Mouse (Mus musculus) CH12.LX (cell line): Measurements from ENCODE around the gene Srp14. TPM values are rescaled to one million over a fixed set of nuclear protein-coding genes. Genes with fewer than 3 reads are reported as not detected.
A peak's percentile ranks its signal among the peaks of the same experiment; 100 is the strongest.

Experiments
- DNase-seq: peaks from one replicate; pipeline ENCODE4 v3.0.0-alpha.2; 2013; ENCODE audit errors: extremely low read depth
- H3K27ac ChIP-seq: 2 replicates; pipeline ENCODE4 v1.5.1; 2012; ENCODE audit warnings: low read depth, mild to moderate bottlenecking, control low read depth, moderate library complexity; ENCODE audit not compliant: insufficient read depth
- H3K27me3 ChIP-seq: replicated peaks from 2 replicates; pipeline ENCODE3; 2012; ENCODE audit warnings: inconsistent platforms
- H3K36me3 ChIP-seq, 2 experiments: replicated peaks in 1 of 2; 2 replicates each; pipeline versions ENCODE3 to v1.6.1; 2012; ENCODE audit warnings: inconsistent platforms in 1 of 2, low read length in 1 of 2, mild to moderate bottlenecking in 1 of 2, mixed read lengths in 1 of 2, moderate library complexity in 1 of 2; ENCODE audit not compliant: control insufficient read depth in 1 of 2, insufficient read depth in 1 of 2
- H3K4me1 ChIP-seq, 2 experiments: 2 replicates each; pipeline ENCODE4 v1.6.1; 2012; ENCODE audit warnings: inconsistent platforms in 1 of 2, moderate library complexity in 1 of 2; ENCODE audit not compliant: insufficient read depth in 2 of 2, control insufficient read depth in 1 of 2
- H3K4me2 ChIP-seq: 2 replicates; pipeline ENCODE4 v1.6.1; 2012; ENCODE audit warnings: low read depth, mild to moderate bottlenecking, control low read depth; ENCODE audit not compliant: poor library complexity, insufficient read depth, severe bottlenecking
- H3K4me3 ChIP-seq, 3 experiments: fragments of 150-350 bp in 1 of 3; sonication (generic) in 1 of 3; replicated peaks in 1 of 3; 2 replicates each; pipeline versions ENCODE3 to v1.5.1; 2011 to 2012; ENCODE audit warnings: low read depth in 2 of 3, low read length in 2 of 3, mild to moderate bottlenecking in 2 of 3, moderate library complexity in 2 of 3, control low read depth in 1 of 3, improper control_type of control experiment in 1 of 3, inconsistent platforms in 1 of 3, mixed read lengths in 1 of 3; ENCODE audit not compliant: poor library complexity in 1 of 3
- H3K79me2 ChIP-seq: replicated peaks from 2 replicates; pipeline ENCODE4 v1.6.1; 2012; ENCODE audit warnings: mild to moderate bottlenecking, moderate library complexity; ENCODE audit not compliant: control insufficient read depth, poor library complexity, insufficient read depth, severe bottlenecking; ENCODE audit errors: extremely low read depth
- H3K9ac ChIP-seq: 2 replicates; pipeline ENCODE4 v1.6.1; 2012; ENCODE audit warnings: low read depth, mild to moderate bottlenecking, control low read depth, moderate library complexity; ENCODE audit not compliant: insufficient read depth
- H3K9me3 ChIP-seq: replicated peaks from 2 replicates; pipeline ENCODE3; 2012; ENCODE audit warnings: low read length, inconsistent platforms, mixed read lengths
- BHLHE40 ChIP-seq: IDR thresholded peaks from 2 replicates; pipeline ENCODE4 v1.6.1; 2011; ENCODE audit warnings: mild to moderate bottlenecking, low read depth, low read length, improper control_type of control experiment
- CHD1 ChIP-seq: IDR thresholded peaks from 2 replicates; pipeline ENCODE4 v1.6.1; 2012; ENCODE audit warnings: low read depth, low read length, improper control_type of control experiment, inconsistent platforms
- CHD2 ChIP-seq: IDR thresholded peaks from 2 replicates; pipeline ENCODE4 v1.6.1; 2011; ENCODE audit warnings: low read length, improper control_type of control experiment
- EP300 ChIP-seq: IDR thresholded peaks from 2 replicates; pipeline ENCODE4 v1.6.1; 2011; ENCODE audit warnings: low read length, improper control_type of control experiment
- ETS1 ChIP-seq: conservative IDR thresholded peaks from 2 replicates; pipeline ENCODE4 v1.6.1; 2012; ENCODE audit warnings: low read depth, mild to moderate bottlenecking, inconsistent platforms, low read length, improper control_type of control experiment, moderate library complexity
- HCFC1 ChIP-seq: IDR thresholded peaks from 2 replicates; pipeline ENCODE4 v1.6.1; 2012; ENCODE audit warnings: low read depth, mild to moderate bottlenecking, inconsistent platforms, low read length, improper control_type of control experiment
- IRF4 ChIP-seq: IDR thresholded peaks from 2 replicates; pipeline ENCODE4 v1.6.1; 2014; ENCODE audit warnings: low read depth, mild to moderate bottlenecking, inconsistent platforms, low read length, improper control_type of control experiment
- JUN ChIP-seq: IDR thresholded peaks from 2 replicates; pipeline ENCODE4 v1.6.1; 2011; ENCODE audit warnings: low read depth, mild to moderate bottlenecking, low read length, improper control_type of control experiment, moderate library complexity; ENCODE audit not compliant: insufficient read depth
- JUND ChIP-seq: conservative IDR thresholded peaks from 2 replicates; pipeline ENCODE4 v1.6.1; 2011; ENCODE audit warnings: low read depth, low read length, improper control_type of control experiment
- MAFK ChIP-seq: IDR thresholded peaks from 2 replicates; pipeline ENCODE4 v1.6.1; 2011; ENCODE audit warnings: low read length, improper control_type of control experiment; ENCODE audit not compliant: insufficient replicate concordance
- MAZ ChIP-seq: IDR thresholded peaks from 2 replicates; pipeline ENCODE4 v1.6.1; 2012; ENCODE audit warnings: low read depth, mild to moderate bottlenecking, inconsistent platforms, low read length, improper control_type of control experiment, moderate library complexity
- MEF2A ChIP-seq: IDR thresholded peaks from 2 replicates; pipeline ENCODE4 v1.6.1; 2014; ENCODE audit warnings: low read depth, mild to moderate bottlenecking, inconsistent platforms, low read length, improper control_type of control experiment, borderline replicate concordance
- MYC ChIP-seq: IDR thresholded peaks from 2 replicates; pipeline ENCODE4 v1.6.1; 2011; ENCODE audit warnings: low read depth, mild to moderate bottlenecking, improper control_type of control experiment, low read length
- PAX5 ChIP-seq: IDR thresholded peaks from 2 replicates; pipeline ENCODE4 v1.6.1; 2012; ENCODE audit warnings: low read length, inconsistent platforms, mixed read lengths
- TBP ChIP-seq: conservative IDR thresholded peaks from 2 replicates; pipeline ENCODE4 v1.6.1; 2011; ENCODE audit warnings: low read depth, low read length, improper control_type of control experiment
- TCF12 ChIP-seq: IDR thresholded peaks from 2 replicates; pipeline ENCODE4 v1.6.1; 2014; ENCODE audit warnings: low read depth, mild to moderate bottlenecking, inconsistent platforms, low read length, improper control_type of control experiment
- USF1 ChIP-seq: IDR thresholded peaks from 2 replicates; pipeline ENCODE4 v1.6.1; 2014; ENCODE audit warnings: low read depth, mild to moderate bottlenecking, inconsistent platforms, low read length, improper control_type of control experiment
- ZNF384 ChIP-seq: IDR thresholded peaks from 2 replicates; pipeline ENCODE4 v1.6.1; 2012; ENCODE audit warnings: low read depth, low read length, improper control_type of control experiment, inconsistent platforms
- dilution Hi-C: fragments of 300-500 bp; cut with MboI; formaldehyde crosslinking; loops from 2 replicates; pipeline ENCODE4 v1.14.3; 2020; ENCODE audit warnings: low sequenced_read_pairs; ENCODE audit not compliant: extremely low pct_unique_long_range_greater_than_20kb, extremely low pct_ligation_motif_present
- in situ Hi-C: fragments of 300-500 bp; cut with MboI; formaldehyde crosslinking; loops from 3 replicates; pipeline ENCODE4 v1.14.3; 2019; ENCODE audit warnings: low sequenced_read_pairs, low pct_ligation_motif_present, low pct_unique_long_range_greater_than_20kb, mixed read lengths
- polyA plus RNA-seq: library from polyadenylated mRNA; unstranded; fragments of >175 nt; gene quantifications from 2 replicates; pipeline ENCODE4 v1.2.1, GENCODE M21; 2012; ENCODE audit warnings: low read depth; ENCODE audit not compliant: insufficient read length
- total RNA-seq, 2 experiments: library from RNA; depleted of rRNA; stranded (reverse); fragments of 300-350 nt in 1 of 2; fragments of >200 nt in 1 of 2; gene quantifications; 2 replicates each; pipeline ENCODE4 v1.2.3; 2012 to 2014

Srp14 gene
- total and polyA plus RNA-seq, 3 experiments = 139 to 215 (median 151) TPM

GRCm38 (mm10) chr2:118499135-118499961 is 19.8 kb upstream of the Srp14 start:
- TF ChIP-seq TBP = 0 out of 2 replicates have a peak, but pooled peaks have one; percentile 19
- no peak for TF ChIP-seq MAFK
- no peak for TF ChIP-seq MYC
- peak; percentile 81 for TF ChIP-seq BHLHE40
- TF ChIP-seq MAZ = peak; percentile 87
- no peak for TF ChIP-seq CHD1
- 0 out of 2 replicates have a peak, but pooled peaks have one; percentile 25 for TF ChIP-seq JUND
- peak; percentile 37; the same call in 1 of the 2 replicates for TF ChIP-seq IRF4
- no peak for TF ChIP-seq HCFC1
- peak; percentile 83 for TF ChIP-seq ZNF384
- TF ChIP-seq ETS1 = peak; percentile 36
- TF ChIP-seq TCF12 = peak; percentile 97
- no peak for TF ChIP-seq PAX5
- TF ChIP-seq CHD2 = peak; percentile 56; the same call in 1 of the 2 replicates
- peak; percentile 55 for TF ChIP-seq EP300
- TF ChIP-seq MEF2A = 0 out of 2 replicates have a peak, but pooled peaks have one; percentile 39
- in situ Hi-C loops = loop anchor here (25.0 kb wide), 2 partner anchors 238 to 388 kb away; partner anchors contain the start of genes Inafm2 and Plcb2
- H3K27me3 ChIP-seq = peaks cover 41% of the 10 kb centered on the region
- peak overlapping the region; percentile 38; the same call in 1 of the 2 replicates for H3K9ac ChIP-seq
- peaks cover 18 to 48% of the 10 kb centered on the region in 2 experiments for H3K4me1 ChIP-seq
- dilution Hi-C loops = no loop called here
- H3K36me3 ChIP-seq = no peaks in the 10 kb centered on the region
- H3K27ac ChIP-seq = no peak overlapping the region
- H3K79me2 ChIP-seq = no peaks in the 10 kb centered on the region
- H3K4me3 ChIP-seq = no peak overlapping the region
- DNase-seq = peak; percentile 80
- H3K4me2 ChIP-seq = peak overlapping the region; percentile 39
- peaks cover 5% of the 10 kb centered on the region for H3K9me3 ChIP-seq

GRCm38 (mm10) chr2:118498476-118498875 is 19.0 kb upstream of the Srp14 start:
- Histone ChIP-seq H3K36me3 (no peaks in the 10 kb centered on the region), H3K9ac (no peak overlapping the region), H3K9me3 (no peaks in the 10 kb centered on the region), H3K79me2 (no peaks in the 10 kb centered on the region), H3K4me3 (no peak overlapping the region), H3K4me1 (peaks cover 18 to 51% of the 10 kb centered on the region in 2 experiments), H3K27me3 (peaks cover 37% of the 10 kb centered on the region), H3K4me2 (peak overlapping the region; percentile 39; the same call in 1 of the 2 replicates), H3K27ac (no peak overlapping the region)
- dilution Hi-C loops (no loop called here), in situ Hi-C loops (loop anchor here (25.0 kb wide), 2 partner anchors 239 to 389 kb away; partner anchors contain the start of genes Inafm2 and Plcb2)
- no peak for DNase-seq
- TF ChIP-seq CHD1 = no peak
- TF ChIP-seq PAX5 = no peak
- TF ChIP-seq USF1 = no peak
- TF ChIP-seq MEF2A = no peak
- TF ChIP-seq JUN = no peak
- no peak for TF ChIP-seq TBP
- TF ChIP-seq, all 38 proteins: peak for 0
